Mouse (Mus musculus): ENCODE results near the gene Aanat. TPM values are rescaled to one million over a fixed set of nuclear protein-coding genes. Genes with fewer than 3 reads are reported as not detected.

Gene Aanat
- polyA plus RNA-seq, 1 experiment from 2014 or later, result 0.15 TPM

- H3K4me1 ChIP-seq (replicated peaks; ENCODE audit: control insufficient read depth, insufficient read depth, low read length), result peaks cover 7% of the 10 kb centered on the region; the same call in 1 of the 2 replicates
- WGBS, result 20% methylated on average over 23 of the region's 23 CpGs
- H3K9ac ChIP-seq, result no peak overlapping the region
- 0 out of 2 replicates have a peak, but pooled peaks have one; percentile 44 for ATAC-seq (ENCODE audit: low FRiP score)
- no peak overlapping the region for H3K4me3 ChIP-seq (replicated peaks; ENCODE audit: low read length)
- H3K4me2 ChIP-seq (replicated peaks), result peak overlapping the region; percentile 19
- no peaks in the 10 kb centered on the region for H3K27me3 ChIP-seq (ENCODE audit: control insufficient read depth, insufficient read depth, low read length)
- H3K36me3 ChIP-seq (replicated peaks; ENCODE audit: control insufficient read depth, insufficient read depth), result no peaks in the 10 kb centered on the region
- peak; percentile 76 for DNase-seq (ENCODE audit: low spot score)
- no peaks in the 10 kb centered on the region for H3K9me3 ChIP-seq (ENCODE audit: control insufficient read depth, low read length)
- H3K27ac ChIP-seq, result no peak overlapping the region
Measured at GRCm38 (mm10) chr11:116586801-116587631, 784 bp downstream of the Aanat start.

GRCm38 (mm10) chr11:116589020-116589531 is 2.8 kb downstream of the Aanat start:
- H3K36me3 ChIP-seq (replicated peaks; ENCODE audit: control insufficient read depth, insufficient read depth), result no peaks in the 10 kb centered on the region
- 0 out of 2 replicates have a peak overlapping the region, but pooled peaks have one; percentile 26 for H3K9ac ChIP-seq
- no peak overlapping the region for H3K27ac ChIP-seq
- ATAC-seq (ENCODE audit: low FRiP score) (peak; percentile 41; the same call in 1 of the 2 replicates), DNase-seq (ENCODE audit: low spot score) (peak; percentile 57)
- H3K4me1 ChIP-seq (replicated peaks; ENCODE audit: control insufficient read depth, insufficient read depth, low read length), result peaks cover 7% of the 10 kb centered on the region; the same call in 1 of the 2 replicates
- no peaks in the 10 kb centered on the region for H3K9me3 ChIP-seq (ENCODE audit: control insufficient read depth, low read length)
- WGBS, result 18% methylated on average over 14 of the region's 14 CpGs
- H3K4me3 ChIP-seq (replicated peaks; ENCODE audit: low read length), result no peak overlapping the region
- no peak overlapping the region; the same call in 1 of the 2 replicates for H3K4me2 ChIP-seq (replicated peaks)
- no peaks in the 10 kb centered on the region for H3K27me3 ChIP-seq (ENCODE audit: control insufficient read depth, insufficient read depth, low read length)

GRCm38 (mm10) chr11:116589574-116589973 is 3.3 kb downstream of the Aanat start:
- no peak for ATAC-seq (ENCODE audit: low FRiP score)
- H3K27ac ChIP-seq, result peak overlapping the region; percentile 4; the same call in 1 of the 2 replicates
- no peak overlapping the region for H3K4me2 ChIP-seq (replicated peaks)
- WGBS, result 54% methylated on average over 8 of the region's 8 CpGs
- no peaks in the 10 kb centered on the region for H3K36me3 ChIP-seq (replicated peaks; ENCODE audit: control insufficient read depth, insufficient read depth)
- H3K27me3 ChIP-seq (ENCODE audit: control insufficient read depth, insufficient read depth, low read length), result no peaks in the 10 kb centered on the region
- H3K9ac ChIP-seq, result no peak overlapping the region
- no peak for DNase-seq (ENCODE audit: low spot score)
- H3K9me3 ChIP-seq (ENCODE audit: control insufficient read depth, low read length), result no peaks in the 10 kb centered on the region
- peaks cover 7% of the 10 kb centered on the region; the same call in 1 of the 2 replicates for H3K4me1 ChIP-seq (replicated peaks; ENCODE audit: control insufficient read depth, insufficient read depth, low read length)
- no peak overlapping the region for H3K4me3 ChIP-seq (replicated peaks; ENCODE audit: low read length)

GRCm38 (mm10) chr11:116591621-116592020 is 5.4 kb downstream of the Aanat start:
- no peak for ATAC-seq (ENCODE audit: low FRiP score)
- H3K27ac ChIP-seq, result no peak overlapping the region
- no peaks in the 10 kb centered on the region for H3K27me3 ChIP-seq (ENCODE audit: control insufficient read depth, insufficient read depth, low read length)
- H3K9ac ChIP-seq, result no peak overlapping the region
- DNase-seq (ENCODE audit: low spot score), result no peak
- H3K4me3 ChIP-seq (replicated peaks; ENCODE audit: low read length), result no peak overlapping the region
- H3K9me3 ChIP-seq (ENCODE audit: control insufficient read depth, low read length), result no peaks in the 10 kb centered on the region
- H3K4me2 ChIP-seq (replicated peaks), result no peak overlapping the region
- peaks cover 7% of the 10 kb centered on the region; the same call in 1 of the 2 replicates for H3K4me1 ChIP-seq (replicated peaks; ENCODE audit: control insufficient read depth, insufficient read depth, low read length)
- WGBS, result 89% methylated on average over 4 of the region's 4 CpGs
- H3K36me3 ChIP-seq (replicated peaks; ENCODE audit: control insufficient read depth, insufficient read depth), result no peaks in the 10 kb centered on the region

GRCm38 (mm10) chr11:116592428-116592827 is 6.2 kb downstream of the Aanat start:
- H3K27ac ChIP-seq, result peak overlapping the region; percentile 71

GRCm38 (mm10) chr11:116593345-116593744 is 7.1 kb downstream of the Aanat start:
- DNase-seq (ENCODE audit: low spot score) (no peak), ATAC-seq (ENCODE audit: low FRiP score) (no peak)
- Histone ChIP-seq H3K27me3 (ENCODE audit: control insufficient read depth, insufficient read depth, low read length) (no peaks in the 10 kb centered on the region), H3K9me3 (ENCODE audit: control insufficient read depth, low read length) (no peaks in the 10 kb centered on the region), H3K9ac (no peak overlapping the region), H3K4me3 (replicated peaks; ENCODE audit: low read length) (no peak overlapping the region), H3K4me2 (replicated peaks) (no peak overlapping the region), H3K27ac (peak overlapping the region; percentile 71; the same call in 1 of the 2 replicates), H3K4me1 (replicated peaks; ENCODE audit: control insufficient read depth, insufficient read depth, low read length) (peaks cover 7% of the 10 kb centered on the region; the same call in 1 of the 2 replicates), H3K36me3 (replicated peaks; ENCODE audit: control insufficient read depth, insufficient read depth) (no peaks in the 10 kb centered on the region)
- WGBS, result 58% methylated on average over 4 of the region's 4 CpGs

More at GRCm38 (mm10) chr11:116592428-116592827, 6.2 kb downstream of the Aanat start:
- H3K4me3 ChIP-seq (replicated peaks; ENCODE audit: low read length), result no peak overlapping the region
- H3K4me2 ChIP-seq (replicated peaks), result no peak overlapping the region
- 0 out of 2 replicates have a peak overlapping the region, but pooled peaks have one; percentile 10 for H3K9ac ChIP-seq
- no peaks in the 10 kb centered on the region for H3K36me3 ChIP-seq (replicated peaks; ENCODE audit: control insufficient read depth, insufficient read depth)
- H3K27me3 ChIP-seq (ENCODE audit: control insufficient read depth, insufficient read depth, low read length), result no peaks in the 10 kb centered on the region
- no peaks in the 10 kb centered on the region for H3K9me3 ChIP-seq (ENCODE audit: control insufficient read depth, low read length)
- DNase-seq (ENCODE audit: low spot score) (peak; percentile 97), ATAC-seq (ENCODE audit: low FRiP score) (peak; percentile 74)
- H3K4me1 ChIP-seq (replicated peaks; ENCODE audit: control insufficient read depth, insufficient read depth, low read length), result peaks cover 7% of the 10 kb centered on the region; the same call in 1 of the 2 replicates

- no peak overlapping the region for H3K4me3 ChIP-seq (replicated peaks; ENCODE audit: low read length)
- no peak overlapping the region for H3K4me2 ChIP-seq (replicated peaks)
- no peak overlapping the region for H3K9ac ChIP-seq
- no peaks in the 10 kb centered on the region for H3K27me3 ChIP-seq (ENCODE audit: control insufficient read depth, insufficient read depth, low read length)
- no peak overlapping the region for H3K27ac ChIP-seq
- 87% methylated on average over 19 of the region's 19 CpGs for WGBS
- no peaks in the 10 kb centered on the region for H3K9me3 ChIP-seq (ENCODE audit: control insufficient read depth, low read length)
- no peaks in the 10 kb centered on the region for H3K36me3 ChIP-seq (replicated peaks; ENCODE audit: control insufficient read depth, insufficient read depth)
- DNase-seq (ENCODE audit: low spot score) (no peak), ATAC-seq (ENCODE audit: low FRiP score) (no peak)
- no peaks in the 10 kb centered on the region for H3K4me1 ChIP-seq (replicated peaks; ENCODE audit: control insufficient read depth, insufficient read depth, low read length)
Measured at GRCm38 (mm10) chr11:116596766-116597165, 10.5 kb downstream of the Aanat start.

GRCm38 (mm10) chr11:116598193-116598592 is 12.0 kb downstream of the Aanat start:
- no peaks in the 10 kb centered on the region for H3K36me3 ChIP-seq (replicated peaks; ENCODE audit: control insufficient read depth, insufficient read depth)
- no peaks in the 10 kb centered on the region for H3K4me1 ChIP-seq (replicated peaks; ENCODE audit: control insufficient read depth, insufficient read depth, low read length)
- WGBS, result 81% methylated on average over 8 of the region's 8 CpGs
- H3K4me2 ChIP-seq (replicated peaks), result no peak overlapping the region
- no peak overlapping the region; the same call in 1 of the 2 replicates for H3K9ac ChIP-seq
- no peak overlapping the region for H3K4me3 ChIP-seq (replicated peaks; ENCODE audit: low read length)
- H3K27me3 ChIP-seq (ENCODE audit: control insufficient read depth, insufficient read depth, low read length), result no peaks in the 10 kb centered on the region
- DNase-seq (ENCODE audit: low spot score) (no peak), ATAC-seq (ENCODE audit: low FRiP score) (no peak)
- H3K27ac ChIP-seq, result no peak overlapping the region
- H3K9me3 ChIP-seq (ENCODE audit: control insufficient read depth, low read length), result no peaks in the 10 kb centered on the region

- no peaks in the 10 kb centered on the region for H3K4me1 ChIP-seq (replicated peaks; ENCODE audit: control insufficient read depth, insufficient read depth, low read length)
- H3K36me3 ChIP-seq (replicated peaks; ENCODE audit: control insufficient read depth, insufficient read depth), result no peaks in the 10 kb centered on the region
- no peak overlapping the region for H3K4me2 ChIP-seq (replicated peaks)
- DNase-seq (ENCODE audit: low spot score) (no peak), ATAC-seq (ENCODE audit: low FRiP score) (no peak)
- no peak overlapping the region for H3K27ac ChIP-seq
- no peaks in the 10 kb centered on the region for H3K27me3 ChIP-seq (ENCODE audit: control insufficient read depth, insufficient read depth, low read length)
- H3K9ac ChIP-seq, result no peak overlapping the region
- WGBS, result 93% methylated on average over 15 of the region's 15 CpGs
- H3K4me3 ChIP-seq (replicated peaks; ENCODE audit: low read length), result no peak overlapping the region
- no peaks in the 10 kb centered on the region for H3K9me3 ChIP-seq (ENCODE audit: control insufficient read depth, low read length)
Measured at GRCm38 (mm10) chr11:116599230-116599629, 13.0 kb downstream of the Aanat start.

All from hindbrain, embryonic 14.5 days (tissue).